Mouse (Mus musculus) heart, adult 2 months (tissue): Measurements from ENCODE around the gene Tomm40. TPM values are rescaled to one million over a fixed set of nuclear protein-coding genes. Genes with fewer than 3 reads are reported as not detected.

ENCODE experiments used
- DNase-seq, 2 experiments: peaks; one replicate each; pipeline ENCODE4 v3.0.0; 2021
- H3K27ac ChIP-seq: fragments of 200-600 bp; 2 replicates; pipeline ENCODE4 v1.8.1; 2022
- H3K27me3 ChIP-seq: fragments of 200-500 bp; 2 replicates; pipeline ENCODE4 v1.6.1; 2012; ENCODE audit warnings: mild to moderate bottlenecking, low read length, inconsistent platforms, mixed read lengths; ENCODE audit not compliant: control insufficient read depth, insufficient read depth
- H3K36me3 ChIP-seq: fragments of 200-500 bp; 2 replicates; pipeline ENCODE4 v1.6.1; 2012; ENCODE audit warnings: low read length, inconsistent platforms; ENCODE audit not compliant: control insufficient read depth, insufficient read depth
- H3K4me1 ChIP-seq: fragments of 200-500 bp; 2 replicates; pipeline ENCODE4 v1.6.1; 2011; ENCODE audit warnings: low read length; ENCODE audit not compliant: control insufficient read depth, insufficient read depth
- H3K4me3 ChIP-seq: fragments of 200-600 bp; 2 replicates; pipeline ENCODE4 v1.8.1; 2022
- H3K79me2 ChIP-seq: fragments of 200-500 bp; replicated peaks from 2 replicates; pipeline ENCODE4 v1.6.1; 2012; ENCODE audit warnings: mild to moderate bottlenecking, inconsistent platforms, low read length, moderate library complexity, mixed read lengths; ENCODE audit not compliant: control insufficient read depth, insufficient read depth
- H3K9ac ChIP-seq: fragments of 200-500 bp; 2 replicates; pipeline ENCODE4 v1.6.1; 2012; ENCODE audit warnings: low read depth, mild to moderate bottlenecking, control low read depth, inconsistent platforms, low read length, mixed read lengths
- CTCF ChIP-seq: fragments of 200-600 bp; IDR thresholded peaks from 2 replicates; pipeline ENCODE4 v1.8.1; 2022; ENCODE audit warnings: antibody characterized with exemption, mild to moderate bottlenecking, moderate library complexity
- EP300 ChIP-seq: fragments of 200-500 bp; IDR thresholded peaks from 2 replicates; pipeline ENCODE4 v1.6.1; 2011; ENCODE audit warnings: low read depth, low read length, control low read depth; ENCODE audit not compliant: insufficient read depth
- POLR2A ChIP-seq: fragments of 200-500 bp; IDR thresholded peaks from 2 replicates; pipeline ENCODE4 v1.6.1; 2011; ENCODE audit warnings: mild to moderate bottlenecking, low read depth, low read length, control low read depth; ENCODE audit not compliant: insufficient read depth
- WGBS: fragments of 180-500 bp; shearing (Covaris S2); methylation state at CpG from one replicate; pipeline ENCODE4 v1.1.7; 2018; 5-methylcytosine and 5-hydroxymethylcytosine counted together
- intact Hi-C: fragments of 180-260 bp; cut with DNase I; formaldehyde crosslinking; loops from one replicate; pipeline ENCODE4 v1.15.1; 2025
- polyA plus RNA-seq: library from polyadenylated mRNA; depleted of rRNA; stranded (reverse); fragments of >200 nt; gene quantifications from 2 replicates; pipeline ENCODE4 v1.2.3, GENCODE M21; 2012
- total RNA-seq, 2 experiments: library from RNA; stranded (reverse); gene quantifications; 2 replicates each; pipeline ENCODE4 v1.2.3; 2021

Gene Tomm40
- total and polyA plus RNA-seq, 3 experiments, result 91.2 to 98.2 (median 92.7) TPM

GRCm38 (mm10) chr7:19695881-19696280, 19.4 kb downstream of the Tomm40 start:
- H3K9ac ChIP-seq, result no peak overlapping the region
- H3K4me3 ChIP-seq, result no peak overlapping the region
- no peaks in the 10 kb centered on the region for H3K36me3 ChIP-seq
- DNase-seq, result no peak
- intact Hi-C loops, result no loop called here
- 82% methylated on average over 6 of the region's 6 CpGs for WGBS
- H3K79me2 ChIP-seq, result no peaks in the 10 kb centered on the region
- no peak overlapping the region for H3K27ac ChIP-seq
- no peak for TF ChIP-seq EP300
- no peak for TF ChIP-seq POLR2A
- no peak for TF ChIP-seq CTCF
- peaks cover 15% of the 10 kb centered on the region for H3K4me1 ChIP-seq
- H3K27me3 ChIP-seq, result no peaks in the 10 kb centered on the region

DNA sequence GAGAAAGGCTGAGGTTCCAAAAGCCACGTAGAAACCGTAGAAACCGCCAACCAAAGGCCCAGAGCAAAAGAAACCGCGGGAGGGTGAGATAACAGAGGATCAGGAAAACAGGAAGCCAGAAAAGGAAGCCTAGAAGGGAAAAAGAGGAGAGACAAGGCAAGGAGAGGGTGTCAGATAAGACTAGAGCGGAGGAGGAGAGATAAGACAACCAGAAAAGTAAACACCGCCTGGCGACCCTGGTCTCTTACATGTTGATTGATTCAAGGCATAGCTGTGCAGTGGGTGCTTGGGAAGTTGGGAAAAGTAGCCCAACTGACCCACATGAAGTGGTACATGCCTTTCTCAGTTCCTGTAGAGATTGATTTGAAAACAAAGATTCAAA, 20.0 kb downstream of the Tomm40 start:
- Histone ChIP-seq H3K9ac (no peak overlapping the region), H3K36me3 (no peaks in the 10 kb centered on the region), H3K27me3 (no peaks in the 10 kb centered on the region), H3K79me2 (no peaks in the 10 kb centered on the region), H3K4me3 (no peak overlapping the region), H3K27ac (peak overlapping the region; percentile 39), H3K4me1 (peaks cover 11% of the 10 kb centered on the region)
- DNase-seq, result no peak
- intact Hi-C loops, result no loop called here
- 26% methylated on average over 8 of the region's 8 CpGs for WGBS
- TF ChIP-seq EP300 (no peak), CTCF (no peak), POLR2A (0 out of 2 replicates have a peak, but pooled peaks have one; percentile 14)

DNA sequence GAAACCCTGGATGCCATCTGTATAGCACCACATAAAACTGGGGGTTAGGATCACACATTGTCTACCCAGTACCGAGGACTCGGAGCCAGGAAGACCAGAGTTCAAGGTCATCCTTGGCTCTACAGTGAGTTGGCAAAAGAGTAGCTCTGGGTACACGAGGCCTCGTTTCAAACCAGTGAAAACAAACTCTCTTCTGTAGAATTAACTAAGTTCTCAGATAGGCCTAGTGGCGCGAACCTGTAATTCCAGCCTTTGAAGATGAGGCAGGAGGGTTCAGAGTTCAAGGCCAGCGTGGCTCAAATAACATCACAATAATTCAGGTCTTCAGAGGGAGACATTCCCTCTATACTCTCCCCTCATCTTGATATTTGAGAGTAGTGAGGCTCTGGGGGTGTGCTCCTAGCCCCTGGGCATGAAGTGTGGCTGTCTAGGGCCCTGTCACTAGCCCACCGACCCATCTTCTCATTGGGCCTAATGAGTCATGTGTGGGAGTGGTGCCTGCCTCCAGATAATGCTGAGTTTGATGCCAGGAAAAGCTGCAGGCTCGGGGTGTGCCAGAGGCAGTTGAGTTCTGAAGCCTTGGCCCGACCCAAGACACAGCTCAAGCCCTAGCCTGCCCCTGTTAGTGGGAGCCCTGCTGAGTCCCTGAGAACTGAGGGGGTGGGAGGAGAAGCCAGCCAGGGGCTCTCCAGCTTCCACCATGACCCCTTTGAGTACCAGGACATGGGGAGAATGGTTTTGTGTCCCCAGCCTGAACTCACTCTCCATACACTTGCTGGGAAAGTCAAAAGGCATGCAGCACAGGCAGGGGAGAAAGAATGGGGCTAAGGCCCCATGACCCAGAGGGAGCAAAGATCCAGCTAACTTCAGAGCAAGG, 20.7 kb downstream of the Tomm40 start:
- Histone ChIP-seq H3K27ac (peak overlapping the region; percentile 39), H3K9ac (no peak overlapping the region), H3K79me2 (no peaks in the 10 kb centered on the region), H3K27me3 (no peaks in the 10 kb centered on the region), H3K36me3 (no peaks in the 10 kb centered on the region), H3K4me1 (peaks cover 8% of the 10 kb centered on the region), H3K4me3 (no peak overlapping the region)
- DNase-seq, result peak in 1 of 2 experiments; percentile 33
- 67% methylated on average over 10 of the region's 10 CpGs for WGBS
- intact Hi-C loops, result no loop called here
- TF ChIP-seq CTCF, result no peak
- TF ChIP-seq POLR2A, result no peak
- TF ChIP-seq EP300, result no peak

DNA sequence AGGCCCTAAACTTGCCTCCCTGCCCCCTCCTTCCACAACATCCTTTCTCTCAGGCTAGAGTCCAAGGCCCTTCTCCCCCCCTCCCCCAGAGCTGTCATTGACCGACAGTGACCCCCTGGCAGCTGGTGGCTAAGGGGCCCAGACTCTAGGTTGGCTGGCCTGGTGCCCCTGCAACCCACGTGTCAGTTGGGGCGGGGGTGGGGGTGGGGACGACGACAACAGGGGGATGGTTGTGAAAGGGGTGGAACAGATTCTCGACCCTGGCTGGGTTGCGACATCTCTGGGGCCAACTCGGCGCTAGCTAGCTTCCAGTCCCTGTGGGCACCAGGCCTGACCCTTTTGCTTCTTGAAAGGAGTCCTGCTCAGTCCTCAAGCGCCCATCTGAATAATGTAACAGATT, 21.8 kb downstream of the Tomm40 start:
- H3K4me3 ChIP-seq, result no peak overlapping the region
- H3K27ac ChIP-seq, result peak overlapping the region; percentile 39
- no peaks in the 10 kb centered on the region for H3K36me3 ChIP-seq
- no peaks in the 10 kb centered on the region for H3K27me3 ChIP-seq
- WGBS, result 28% methylated on average over 10 of the region's 10 CpGs
- DNase-seq, result peak; percentile 68 to 79
- TF ChIP-seq POLR2A (peak; percentile 21; the same call in 1 of the 2 replicates), CTCF (no peak)
- H3K4me1 ChIP-seq, result peaks cover 5% of the 10 kb centered on the region
- intact Hi-C loops, result no loop called here
- H3K9ac ChIP-seq, result no peak overlapping the region
- no peaks in the 10 kb centered on the region for H3K79me2 ChIP-seq

GRCm38 (mm10) chr7:19691873-19692865, 23.1 kb downstream of the Tomm40 start, which contains the start of gene Apoc1:
Gene Apoc1 (minus strand): TSS chr7:19692660.
- WGBS, result 66% methylated on average over 28 of the region's 28 CpGs
- DNase-seq, result no peak
- H3K9ac ChIP-seq, result no peak within 1 kb of the TSS
- H3K79me2 ChIP-seq, result no peaks in the 10 kb centered on the region
- no peaks in the 10 kb centered on the region for H3K27me3 ChIP-seq
- TF ChIP-seq EP300 (no peak), CTCF (no peak), POLR2A (no peak)
- H3K4me3 ChIP-seq, result no peak within 1 kb of the TSS
- no peaks in the 10 kb centered on the region for H3K36me3 ChIP-seq
- no peak within 1 kb of the TSS; the same call in 1 of the 2 replicates for H3K27ac ChIP-seq
- intact Hi-C loops, result no loop called here
- H3K4me1 ChIP-seq, result peaks cover 5% of the 10 kb centered on the region
